Mouse (Mus musculus): ENCODE results near the gene Etv6. TPM values are rescaled to one million over a fixed set of nuclear protein-coding genes. Genes with fewer than 3 reads are reported as not detected.
A peak's percentile ranks its signal among the peaks of the same experiment; 100 is the strongest.

Gene Etv6
- total and polyA plus RNA-seq, 2 experiments from 2014 or later: 3.0 to 7.1 TPM

DNA sequence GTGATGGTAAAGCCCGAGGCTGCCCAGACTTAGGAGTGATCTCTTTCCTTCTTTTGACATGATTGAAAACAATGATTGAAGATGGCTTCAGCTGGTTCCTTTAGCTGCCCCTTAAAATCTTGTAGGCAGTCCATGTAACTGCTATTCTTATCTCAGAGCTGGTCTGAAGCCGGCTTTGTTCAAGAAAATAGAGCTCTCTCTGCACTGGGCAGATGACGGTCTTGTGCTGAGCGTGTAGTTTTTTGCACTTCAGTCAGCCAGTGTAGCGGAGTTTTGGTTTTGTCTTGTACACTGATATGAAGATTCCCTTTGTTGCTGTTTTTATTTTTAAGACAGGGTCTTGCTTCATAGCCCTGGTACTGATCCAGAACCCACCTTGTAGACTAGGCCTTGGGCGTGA lies 117.0 kb downstream of the Etv6 start:
- DNase-seq (peak; percentile 20), ATAC-seq (no peak)
- WGBS: 71% methylated on average over 6 of the region's 6 CpGs
- no peak for TF ChIP-seq CTCF (IDR thresholded peaks at IDR 0.05; ENCODE audit: low read depth)
- Histone ChIP-seq H3K36me3 (ENCODE audit: insufficient read depth) (no peaks in the 10 kb centered on the region), H3K27ac (ENCODE audit: low read depth, low read length) (0 out of 2 replicates have a peak overlapping the region, but pooled peaks have one; percentile 2), H3K4me2 (ENCODE audit: low read depth) (no peak overlapping the region), H3K9ac (no peak overlapping the region), H3K9me3 (ENCODE audit: low read length) (no peaks in the 10 kb centered on the region), H3K27me3 (ENCODE audit: insufficient read depth, low read length) (no peaks in the 10 kb centered on the region), H3K4me1 (ENCODE audit: insufficient read depth) (peaks cover 21% of the 10 kb centered on the region), H3K4me3 (ENCODE audit: low read depth, low read length) (no peak overlapping the region)

DNA sequence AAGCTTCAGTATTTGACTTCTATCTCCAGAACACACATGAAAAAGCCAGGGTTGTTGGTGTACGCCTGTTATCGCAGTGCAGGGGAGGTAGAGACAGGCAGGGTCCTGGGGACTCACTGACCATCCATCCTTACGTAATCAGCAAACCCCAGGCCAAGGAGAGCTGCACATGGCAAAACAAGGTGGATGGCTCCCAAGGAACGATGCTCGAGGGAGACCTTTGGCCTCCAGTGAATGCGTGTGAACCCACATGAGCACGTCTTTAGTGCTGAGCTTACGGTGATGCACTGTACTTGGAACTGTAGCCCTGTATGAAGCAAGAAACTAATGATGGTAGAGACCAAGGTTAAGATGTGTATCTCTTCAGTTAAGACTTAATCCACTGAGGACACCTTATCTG lies 119.2 kb downstream of the Etv6 start:
- no peak for ATAC-seq
- Histone ChIP-seq H3K4me2 (ENCODE audit: low read depth) (no peak overlapping the region), H3K27ac (ENCODE audit: low read depth, low read length) (no peak overlapping the region), H3K4me1 (ENCODE audit: insufficient read depth) (0 out of 2 replicates have a peak, but pooled peaks cover 10% of the 10 kb centered on the region), H3K36me3 (ENCODE audit: insufficient read depth) (no peaks in the 10 kb centered on the region), H3K27me3 (ENCODE audit: insufficient read depth, low read length) (no peaks in the 10 kb centered on the region), H3K4me3 (ENCODE audit: low read depth, low read length) (no peak overlapping the region), H3K9me3 (ENCODE audit: low read length) (no peaks in the 10 kb centered on the region), H3K9ac (no peak overlapping the region)
- WGBS: 95% methylated on average over 8 of the region's 8 CpGs
- no peak for DNase-seq
- no peak for TF ChIP-seq CTCF (IDR thresholded peaks at IDR 0.05; ENCODE audit: low read depth)

DNA sequence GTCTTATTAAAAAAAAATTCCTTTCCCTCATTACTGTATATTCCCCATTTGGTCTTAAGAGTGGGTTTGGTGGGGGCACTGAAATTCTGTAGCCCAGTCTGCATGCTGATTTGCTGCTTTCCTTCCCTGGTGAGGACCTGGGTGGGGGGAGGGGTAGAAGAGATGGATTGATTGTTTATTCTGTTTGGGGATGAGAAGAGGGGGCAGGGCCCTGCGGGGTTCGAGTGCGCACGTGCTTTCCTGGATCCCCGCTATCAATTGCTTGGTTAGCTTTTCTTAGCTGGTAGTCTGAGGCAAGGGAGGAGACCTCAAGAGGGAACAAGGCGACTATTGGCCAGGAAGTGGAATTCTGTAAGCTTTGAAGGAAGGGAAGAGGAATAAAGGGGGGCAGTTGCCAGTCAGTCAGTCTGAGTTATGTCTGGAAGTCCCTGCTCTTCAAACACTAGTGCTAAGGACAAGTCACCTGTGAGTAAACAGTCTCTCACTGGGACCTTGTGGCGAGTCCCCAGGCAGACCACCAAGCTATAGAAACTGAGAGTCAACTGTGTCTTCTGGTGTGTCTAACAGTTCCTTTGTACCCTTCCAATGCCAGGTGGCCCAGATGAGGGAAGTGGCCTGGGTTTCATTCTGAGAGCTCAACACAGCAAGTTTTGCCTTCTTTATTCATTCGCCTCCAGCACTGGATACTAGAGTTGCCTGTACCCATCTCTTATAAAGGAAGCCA lies 120.6 kb downstream of the Etv6 start:
- Histone ChIP-seq H3K36me3 (ENCODE audit: insufficient read depth) (no peaks in the 10 kb centered on the region), H3K4me3 (ENCODE audit: low read depth, low read length) (no peak overlapping the region), H3K9ac (no peak overlapping the region), H3K27me3 (ENCODE audit: insufficient read depth, low read length) (no peaks in the 10 kb centered on the region), H3K9me3 (ENCODE audit: low read length) (no peaks in the 10 kb centered on the region), H3K27ac (ENCODE audit: low read depth, low read length) (no peak overlapping the region), H3K4me1 (ENCODE audit: insufficient read depth) (0 out of 2 replicates have a peak, but pooled peaks cover 10% of the 10 kb centered on the region), H3K4me2 (ENCODE audit: low read depth) (no peak overlapping the region)
- no peak for TF ChIP-seq CTCF (IDR thresholded peaks at IDR 0.05; ENCODE audit: low read depth)
- DNase-seq (no peak), ATAC-seq (no peak)
- 40% methylated on average over 8 of the region's 8 CpGs for WGBS

DNA sequence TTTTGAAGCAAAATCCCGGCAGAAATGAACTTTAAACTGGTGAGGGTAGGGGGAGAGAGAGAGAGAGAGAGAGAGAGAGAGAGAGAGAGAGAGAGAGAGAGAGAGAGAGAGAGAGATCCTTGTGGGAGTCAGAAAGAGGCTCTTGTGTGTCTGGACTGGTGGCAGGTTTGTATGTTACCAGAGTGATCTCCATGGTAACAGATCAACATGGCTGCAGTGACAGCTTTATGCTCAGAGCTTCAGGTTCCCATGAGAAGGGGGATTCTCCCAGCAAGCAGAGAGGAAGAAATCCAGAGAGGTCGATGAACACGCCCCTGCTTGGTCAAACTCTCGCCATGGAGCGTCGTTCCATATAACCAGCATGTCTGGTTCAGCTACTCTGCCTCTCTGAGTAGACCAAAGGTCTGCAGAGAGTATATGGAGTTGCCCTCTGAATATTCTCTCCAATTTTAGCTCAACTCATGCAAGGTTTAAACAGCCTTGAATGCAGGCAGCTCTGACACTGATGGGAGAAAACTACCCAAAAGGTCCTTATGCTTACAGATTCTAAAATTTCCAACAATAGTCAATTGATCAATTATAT lies 122.1 kb downstream of the Etv6 start:
- no peak overlapping the region for H3K9ac ChIP-seq
- TF ChIP-seq CTCF (IDR thresholded peaks at IDR 0.05; ENCODE audit: low read depth): no peak
- H3K9me3 ChIP-seq (ENCODE audit: low read length): no peaks in the 10 kb centered on the region
- 54% methylated on average over 6 of the region's 6 CpGs for WGBS
- peak; percentile 59 for DNase-seq
- no peak overlapping the region for H3K4me2 ChIP-seq (ENCODE audit: low read depth)
- peak; percentile 94 for ATAC-seq
- H3K4me3 ChIP-seq (ENCODE audit: low read depth, low read length): no peak overlapping the region
- no peaks in the 10 kb centered on the region for H3K27me3 ChIP-seq (ENCODE audit: insufficient read depth, low read length)
- H3K27ac ChIP-seq (ENCODE audit: low read depth, low read length): no peak overlapping the region
- H3K4me1 ChIP-seq (ENCODE audit: insufficient read depth): 0 out of 2 replicates have a peak, but pooled peaks cover 10% of the 10 kb centered on the region
- no peaks in the 10 kb centered on the region for H3K36me3 ChIP-seq (ENCODE audit: insufficient read depth)

DNA sequence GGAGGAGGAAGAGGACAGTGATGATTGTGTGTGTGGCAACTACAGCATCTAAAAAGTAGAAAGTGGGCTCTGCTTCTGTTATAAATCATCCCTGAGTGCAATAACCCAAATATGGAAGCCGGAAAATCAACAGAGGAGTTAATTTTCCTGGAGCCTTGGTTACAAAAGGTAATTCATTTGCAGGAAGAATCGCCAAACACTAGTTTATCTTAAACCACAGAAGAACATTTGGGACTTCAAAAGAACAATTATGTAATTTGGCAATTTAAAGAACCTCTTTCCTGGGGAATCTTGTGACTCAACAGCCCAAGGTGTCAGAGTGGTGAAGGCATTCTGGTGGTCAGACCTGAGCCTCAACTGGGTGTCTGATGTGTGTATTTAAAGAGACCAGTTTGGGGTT lies 122.7 kb downstream of the Etv6 start:
- no peaks in the 10 kb centered on the region for H3K9me3 ChIP-seq (ENCODE audit: low read length)
- 88% methylated on average over 2 of the region's 2 CpGs for WGBS
- ATAC-seq: no peak
- H3K27ac ChIP-seq (ENCODE audit: low read depth, low read length): no peak overlapping the region
- no peak overlapping the region for H3K4me3 ChIP-seq (ENCODE audit: low read depth, low read length)
- TF ChIP-seq CTCF (IDR thresholded peaks at IDR 0.05; ENCODE audit: low read depth): no peak
- H3K4me1 ChIP-seq (ENCODE audit: insufficient read depth): 0 out of 2 replicates have a peak, but pooled peaks cover 10% of the 10 kb centered on the region
- H3K9ac ChIP-seq: no peak overlapping the region
- no peak for DNase-seq
- no peaks in the 10 kb centered on the region for H3K36me3 ChIP-seq (ENCODE audit: insufficient read depth)
- no peak overlapping the region for H3K4me2 ChIP-seq (ENCODE audit: low read depth)
- no peaks in the 10 kb centered on the region for H3K27me3 ChIP-seq (ENCODE audit: insufficient read depth, low read length)

DNA sequence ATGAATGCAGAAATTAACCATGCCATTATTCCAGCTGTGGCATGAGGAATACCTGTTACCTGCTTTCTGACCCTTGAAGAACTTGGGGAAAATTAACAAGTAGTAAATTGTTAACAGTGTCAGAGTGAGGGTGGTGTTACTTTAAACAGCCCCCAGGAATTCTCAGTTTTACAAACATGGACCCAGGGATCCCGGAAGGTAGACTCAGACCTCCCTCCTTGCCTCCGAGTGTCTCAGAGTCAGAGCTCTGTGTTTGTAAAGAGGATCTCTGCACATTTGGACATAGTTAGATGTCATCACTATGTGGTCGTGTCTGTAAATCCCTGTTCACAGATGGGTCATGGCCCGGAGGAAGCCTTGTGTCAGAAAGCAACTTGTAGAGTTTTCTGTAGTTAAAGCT lies 124.2 kb downstream of the Etv6 start:
- Histone ChIP-seq H3K4me3 (ENCODE audit: low read depth, low read length) (no peak overlapping the region), H3K27me3 (ENCODE audit: insufficient read depth, low read length) (no peaks in the 10 kb centered on the region), H3K4me1 (ENCODE audit: insufficient read depth) (0 out of 2 replicates have a peak, but pooled peaks cover 10% of the 10 kb centered on the region), H3K9me3 (ENCODE audit: low read length) (no peaks in the 10 kb centered on the region), H3K27ac (ENCODE audit: low read depth, low read length) (no peak overlapping the region), H3K36me3 (ENCODE audit: insufficient read depth) (no peaks in the 10 kb centered on the region), H3K9ac (no peak overlapping the region), H3K4me2 (ENCODE audit: low read depth) (no peak overlapping the region)
- ATAC-seq: no peak
- DNase-seq: no peak
- TF ChIP-seq CTCF (IDR thresholded peaks at IDR 0.05; ENCODE audit: low read depth): no peak
- 91% methylated on average over 4 of the region's 4 CpGs for WGBS

DNA sequence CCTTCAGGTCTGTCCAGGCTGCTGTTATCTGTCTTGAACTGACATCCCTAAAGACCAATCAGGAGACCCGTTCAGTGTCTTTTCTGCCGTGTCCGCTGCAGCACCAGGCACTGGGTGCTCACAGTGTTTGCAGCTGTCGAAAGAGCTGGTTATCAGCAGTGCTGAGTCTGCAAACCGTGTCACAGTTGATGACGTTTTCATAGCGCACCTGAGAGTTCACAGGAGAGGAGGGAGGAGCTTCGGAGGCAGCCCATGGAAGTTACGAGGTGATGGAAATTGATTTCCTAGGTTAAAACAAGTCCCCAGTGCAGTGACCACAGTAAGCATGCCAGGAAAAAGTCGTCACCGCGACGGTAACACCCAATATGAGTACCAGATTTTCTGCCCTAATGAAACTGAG lies 125.5 kb downstream of the Etv6 start:
- TF ChIP-seq CTCF (IDR thresholded peaks at IDR 0.05; ENCODE audit: low read depth): no peak
- Histone ChIP-seq H3K4me1 (ENCODE audit: insufficient read depth) (0 out of 2 replicates have a peak, but pooled peaks cover 10% of the 10 kb centered on the region), H3K27me3 (ENCODE audit: insufficient read depth, low read length) (no peaks in the 10 kb centered on the region), H3K4me2 (ENCODE audit: low read depth) (no peak overlapping the region), H3K36me3 (ENCODE audit: insufficient read depth) (no peaks in the 10 kb centered on the region), H3K4me3 (ENCODE audit: low read depth, low read length) (no peak overlapping the region), H3K9ac (no peak overlapping the region), H3K9me3 (ENCODE audit: low read length) (no peaks in the 10 kb centered on the region), H3K27ac (ENCODE audit: low read depth, low read length) (no peak overlapping the region)
- 82% methylated on average over 13 of the region's 13 CpGs for WGBS
- ATAC-seq (no peak), DNase-seq (no peak)

Measured in forebrain, postnatal 0 days (tissue).